7 mouse cellular contexts compared by ENCODE assay signal in the genomic region with DNA sequence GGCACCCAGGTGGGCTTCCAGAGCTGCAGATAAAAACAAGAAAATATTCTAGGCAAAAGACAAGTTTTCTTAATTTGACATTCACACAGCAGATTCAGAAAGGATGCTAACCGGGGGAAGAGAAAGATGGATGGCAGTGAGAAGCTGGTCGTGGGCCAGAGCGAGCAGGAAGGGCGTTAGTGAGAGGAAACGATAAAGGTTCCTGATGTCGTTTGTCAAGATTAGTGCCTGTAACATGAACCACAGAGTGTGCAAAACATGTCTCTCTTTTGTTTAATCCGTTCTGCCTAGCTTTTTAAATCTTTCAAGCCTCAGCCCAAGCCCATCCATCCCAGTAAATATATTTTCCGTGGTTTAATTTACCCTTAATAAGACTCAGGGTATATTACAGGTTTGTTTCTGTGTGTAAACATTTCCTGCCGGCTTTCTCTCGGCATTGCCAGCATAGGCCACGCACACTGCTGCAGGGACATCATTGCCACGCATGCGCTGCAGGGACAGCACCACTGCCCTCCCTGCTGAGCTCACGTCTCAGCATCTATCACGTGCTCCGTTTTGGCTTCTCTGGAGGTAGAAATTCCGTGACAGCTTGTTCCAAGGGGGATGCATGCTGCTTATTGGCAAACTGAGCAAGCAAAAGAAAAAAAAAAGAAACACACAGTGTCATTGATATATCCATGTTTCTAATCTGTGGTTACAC.
DNase-seq lines count a peak whose midpoint lies in the region; ATAC-seq and TF ChIP-seq lines count a peak whose summit lies in the region.

No protein-coding gene starts in this region.

- 45% methylated on average over 17 of the region's 17 CpGs for WGBS in embryonic facial prominence, embryonic 15.5 days
- 15% methylated on average over 17 of the region's 17 CpGs for WGBS in kidney, embryonic 16.5 days
- 16% methylated on average over 17 of the region's 17 CpGs for WGBS in liver, embryonic 14.5 days (ENCODE audit: insufficient replicate concordance)

- ATAC-seq in embryonic facial prominence, embryonic 15.5 days (ENCODE audit: insufficient number of reproducible peaks, low FRiP score, low TSS enrichment, low read depth), result no peak
- ATAC-seq in kidney, embryonic 16.5 days (ENCODE audit: low FRiP score, low TSS enrichment), result no peak
- peak; percentile 59; the same call in 1 of the 2 replicates for ATAC-seq in liver, embryonic 14.5 days (ENCODE audit: insufficient read depth)

- no peak overlapping the region for H3K9ac ChIP-seq in embryonic facial prominence, embryonic 15.5 days
- no peak overlapping the region for H3K9ac ChIP-seq in kidney, embryonic 16.5 days (replicated peaks; ENCODE audit: low read length)
- no peak overlapping the region for H3K9ac ChIP-seq in liver, embryonic 14.5 days (replicated peaks)

- H3K4me3 ChIP-seq in embryonic facial prominence, embryonic 15.5 days (replicated peaks), result no peak overlapping the region
- H3K4me3 ChIP-seq in kidney, embryonic 16.5 days (ENCODE audit: low read length), result no peak overlapping the region
- no peak overlapping the region for H3K4me3 ChIP-seq in liver, embryonic 14.5 days (ENCODE audit: insufficient read depth in 1 of 2, low read depth in 2 of 2, low read length in 2 of 2)

- peaks cover 21% of the 10 kb centered on the region for H3K4me1 ChIP-seq in embryonic facial prominence, embryonic 15.5 days
- H3K4me1 ChIP-seq in kidney, embryonic 16.5 days (ENCODE audit: insufficient read depth, low read length), result peaks cover 51% of the 10 kb centered on the region
- peaks cover 0 to 16% of the 10 kb centered on the region in 2 experiments; a peak in 2 of 4 replicates for H3K4me1 ChIP-seq in liver, embryonic 14.5 days (replicated peaks; ENCODE audit: control insufficient read depth in 2 of 2, insufficient read depth in 2 of 2, low read length in 1 of 2)

- peak; percentile 85 for DNase-seq in 416B (ENCODE audit: low read depth)
- peak; percentile 29 for DNase-seq in CD4-positive helper T cell, adult 2 months (ENCODE audit: low read depth, low spot score)
- DNase-seq in liver, embryonic 14.5 days (ENCODE audit: low read depth in 3 of 3, low spot score in 3 of 3), result no peak
- DNase-seq in telencephalon, adult 2 months (ENCODE audit: low read depth, low spot score), result peak; percentile 47
- no peak for DNase-seq in B cell, adult 2 months

- H3K4me2 ChIP-seq in embryonic facial prominence, embryonic 15.5 days (replicated peaks), result no peak overlapping the region
- 0 out of 2 replicates have a peak overlapping the region, but pooled peaks have one; percentile 26 for H3K4me2 ChIP-seq in kidney, embryonic 16.5 days (replicated peaks; ENCODE audit: low read depth, low read length)
- H3K4me2 ChIP-seq in liver, embryonic 14.5 days (ENCODE audit: low read depth), result no peak overlapping the region

- no peaks in the 10 kb centered on the region for H3K36me3 ChIP-seq in embryonic facial prominence, embryonic 15.5 days
- peaks cover 4% of the 10 kb centered on the region; the same call in 1 of the 2 replicates for H3K36me3 ChIP-seq in kidney, embryonic 16.5 days (ENCODE audit: insufficient read depth, low read length)
- H3K36me3 ChIP-seq in liver, embryonic 14.5 days (replicated peaks; ENCODE audit: control insufficient read depth, insufficient read depth, low read depth), result no peaks in the 10 kb centered on the region

- TF ChIP-seq EP300 in liver, embryonic 14.5 days (IDR thresholded peaks at IDR 0.05; ENCODE audit: low read depth), result no peak

- no peaks in the 10 kb centered on the region for H3K9me3 ChIP-seq in embryonic facial prominence, embryonic 15.5 days (replicated peaks)
- no peaks in the 10 kb centered on the region for H3K9me3 ChIP-seq in kidney, embryonic 16.5 days (ENCODE audit: low read length)
- H3K9me3 ChIP-seq in liver, embryonic 14.5 days (ENCODE audit: control insufficient read depth, low read length), result no peaks in the 10 kb centered on the region

- H3K27ac ChIP-seq in embryonic facial prominence, embryonic 15.5 days (replicated peaks), result 0 out of 2 replicates have a peak overlapping the region, but pooled peaks have one; percentile 22
- H3K27ac ChIP-seq in kidney, embryonic 16.5 days (ENCODE audit: low read length), result peak overlapping the region; percentile 84
- H3K27ac ChIP-seq in liver, embryonic 14.5 days, result no peak overlapping the region

- no peak for TF ChIP-seq CTCF in liver, embryonic 14.5 days (IDR thresholded peaks at IDR 0.05; ENCODE audit: low read depth)

- no peaks in the 10 kb centered on the region for H3K27me3 ChIP-seq in embryonic facial prominence, embryonic 15.5 days
- H3K27me3 ChIP-seq in kidney, embryonic 16.5 days (ENCODE audit: insufficient read depth, low read length), result no peaks in the 10 kb centered on the region
- no peaks in the 10 kb centered on the region for H3K27me3 ChIP-seq in liver, embryonic 14.5 days (ENCODE audit: control insufficient read depth, insufficient read depth, low read length)

Comparison
In these comparisons a context has a peak if more than half of its experiments do, and no peak if none do; other contexts are left out.
1. DNase-seq: peak in 416B (single experiment), CD4-positive helper T cell, adult 2 months (single experiment) and telencephalon, adult 2 months (single experiment); none in liver, embryonic 14.5 days (0 of 3) and B cell, adult 2 months (0 of 2).